Mouse (Mus musculus): ENCODE measurements at regions not wholly inside any gene's neighbourhood (a gene's known extent, or its start where the extent isn't known, plus 50 kb on each side); places are given as distances from the start of the nearest gene placed in this dataset.

GRCm38 (mm10) chr9:30770436-30771173, 151.6 kb downstream of the Adamts15 start:
- DNase-seq = no peak

- DNase-seq = no peak
Measured at GRCm38 (mm10) chr9:30769435-30769729, 152.9 kb downstream of the Adamts15 start.

GRCm38 (mm10) chr9:30768665-30769434, 153.4 kb downstream of the Adamts15 start:
- no peak for DNase-seq

GRCm38 (mm10) chr9:30766701-30767100, 155.6 kb downstream of the Adamts15 start:
- no peak for DNase-seq

- DNase-seq = no peak
Measured at GRCm38 (mm10) chr9:30766171-30766570, 156.1 kb downstream of the Adamts15 start.

GRCm38 (mm10) chr9:30765017-30765569, 157.2 kb downstream of the Adamts15 start:
- DNase-seq = no peak

GRCm38 (mm10) chr9:30762913-30763312, 159.3 kb downstream of the Adamts15 start:
- DNase-seq = no peak

GRCm38 (mm10) chr9:30758121-30758520, 164.1 kb downstream of the Adamts15 start:
- DNase-seq = no peak

GRCm38 (mm10) chr9:30757406-30757805, 164.8 kb downstream of the Adamts15 start:
- DNase-seq = no peak

GRCm38 (mm10) chr9:30756796-30757195, 165.5 kb downstream of the Adamts15 start:
- DNase-seq = no peak

GRCm38 (mm10) chr9:30755586-30755985, 166.7 kb downstream of the Adamts15 start:
- no peak for DNase-seq

- DNase-seq = no peak
Measured at GRCm38 (mm10) chr9:30754826-30755225, 167.4 kb downstream of the Adamts15 start.

GRCm38 (mm10) chr9:30743471-30743870, 178.8 kb downstream of the Adamts15 start:
- DNase-seq = peak; percentile 11

GRCm38 (mm10) chr9:30742471-30743098, 179.7 kb downstream of the Adamts15 start:
- no peak for DNase-seq

GRCm38 (mm10) chr9:30731687-30732086, 190.6 kb downstream of the Adamts15 start:
- no peak for DNase-seq

GRCm38 (mm10) chr9:30723364-30724070, 198.7 kb downstream of the Adamts15 start:
- no peak for DNase-seq

- DNase-seq = no peak
Measured at GRCm38 (mm10) chr9:30721861-30722260, 200.4 kb downstream of the Adamts15 start.

GRCm38 (mm10) chr9:30716421-30717170, 205.7 kb downstream of the Adamts15 start:
- DNase-seq = no peak

GRCm38 (mm10) chr9:30710131-30710530, 212.1 kb downstream of the Adamts15 start:
- no peak for DNase-seq

- peak; percentile 14 for DNase-seq
Measured at GRCm38 (mm10) chr9:30699848-30700247, 222.4 kb downstream of the Adamts15 start.

- DNase-seq = no peak
Measured at GRCm38 (mm10) chr9:30697533-30697932, 224.7 kb downstream of the Adamts15 start.

- no peak for DNase-seq
Measured at GRCm38 (mm10) chr9:30668095-30668494, 241.2 kb downstream of the Snx19 start.
